Mouse (Mus musculus) kidney, adult 11 months (tissue): ENCODE results near the gene Cux1.

Experiments used
- DNase-seq: peaks from one replicate; pipeline ENCODE4 v3.0.0; 2022

Gene Cux1

DNA sequence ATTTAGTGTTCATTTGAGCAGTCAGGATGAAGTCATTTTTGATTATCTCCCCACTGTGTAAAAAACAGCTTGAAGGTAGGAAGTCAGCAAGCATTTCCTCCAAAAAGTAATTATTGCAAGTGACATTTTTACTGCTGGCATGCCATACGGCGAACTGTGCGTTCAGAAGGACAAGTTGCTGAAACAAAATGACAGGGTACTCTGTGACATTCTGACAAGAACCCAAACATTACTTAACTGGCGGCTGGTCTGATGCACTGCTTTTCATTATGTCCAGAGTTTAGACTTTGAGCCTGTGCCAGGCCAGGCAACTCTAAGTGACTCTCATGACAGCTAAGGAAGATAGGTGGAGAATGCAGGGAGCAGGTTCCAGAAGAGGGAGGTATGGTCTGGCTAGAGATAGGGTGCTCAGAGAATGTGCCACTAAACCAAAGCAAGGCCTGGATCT lies 274.3 kb downstream of the Cux1 start:
- peak; percentile 17 for DNase-seq

DNA sequence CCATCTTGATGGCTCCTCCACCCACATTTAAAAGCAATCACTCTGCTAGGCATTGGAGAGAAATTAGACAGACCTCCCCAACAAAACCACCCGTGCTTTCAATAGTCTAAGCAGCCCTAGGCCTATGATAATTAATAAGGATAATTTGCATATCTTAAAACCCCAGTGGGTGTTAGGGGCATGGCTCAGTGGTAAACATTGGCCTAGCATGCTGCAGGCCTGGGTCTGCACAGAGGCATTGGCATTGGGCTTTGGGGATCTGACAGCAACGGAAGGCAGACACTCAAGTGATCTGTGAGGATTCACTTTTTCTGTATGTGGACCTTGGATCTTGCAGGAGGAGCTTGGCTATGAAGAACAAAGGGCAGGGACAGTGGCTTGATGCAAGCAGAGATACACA lies 274.9 kb downstream of the Cux1 start:
- DNase-seq: peak; percentile 9

DNA sequence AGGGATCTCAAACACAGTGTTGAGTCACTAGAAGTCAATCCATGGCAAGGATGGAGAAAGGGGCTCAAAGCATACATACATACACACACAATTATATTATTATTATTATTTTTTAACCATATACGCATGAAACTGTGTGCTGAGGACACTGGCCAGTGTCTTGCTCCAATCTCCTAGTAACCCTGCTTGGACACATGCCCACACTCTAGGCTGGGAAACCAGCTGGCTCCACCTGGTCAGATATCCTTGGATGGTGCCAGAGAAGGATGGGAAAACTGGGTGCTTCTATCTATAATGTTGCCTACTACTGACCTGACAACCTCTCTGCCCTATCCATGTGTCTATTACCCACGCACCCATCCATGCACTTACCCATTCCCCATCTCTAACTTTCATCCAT lies 275.7 kb downstream of the Cux1 start:
- DNase-seq: no peak

DNA sequence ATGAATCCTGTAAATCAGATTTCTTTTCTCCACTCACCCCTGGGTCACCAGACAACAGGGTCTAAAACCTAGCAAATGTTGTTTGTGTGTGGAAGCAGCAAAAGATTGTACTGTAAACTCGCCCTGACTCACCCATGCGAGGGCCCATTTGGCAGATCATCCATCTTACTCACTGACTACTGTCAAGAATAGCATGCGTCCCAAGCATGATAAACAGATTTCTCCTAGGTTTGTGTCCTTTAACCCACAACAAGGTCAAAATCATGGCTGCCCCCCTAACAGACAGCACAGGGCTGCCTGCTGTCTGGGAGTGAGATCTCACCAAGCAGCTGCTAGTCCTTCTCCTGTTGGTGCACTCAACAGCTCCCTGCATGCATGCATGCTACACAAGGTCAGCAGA lies 277.5 kb downstream of the Cux1 start:
- no peak for DNase-seq

DNA sequence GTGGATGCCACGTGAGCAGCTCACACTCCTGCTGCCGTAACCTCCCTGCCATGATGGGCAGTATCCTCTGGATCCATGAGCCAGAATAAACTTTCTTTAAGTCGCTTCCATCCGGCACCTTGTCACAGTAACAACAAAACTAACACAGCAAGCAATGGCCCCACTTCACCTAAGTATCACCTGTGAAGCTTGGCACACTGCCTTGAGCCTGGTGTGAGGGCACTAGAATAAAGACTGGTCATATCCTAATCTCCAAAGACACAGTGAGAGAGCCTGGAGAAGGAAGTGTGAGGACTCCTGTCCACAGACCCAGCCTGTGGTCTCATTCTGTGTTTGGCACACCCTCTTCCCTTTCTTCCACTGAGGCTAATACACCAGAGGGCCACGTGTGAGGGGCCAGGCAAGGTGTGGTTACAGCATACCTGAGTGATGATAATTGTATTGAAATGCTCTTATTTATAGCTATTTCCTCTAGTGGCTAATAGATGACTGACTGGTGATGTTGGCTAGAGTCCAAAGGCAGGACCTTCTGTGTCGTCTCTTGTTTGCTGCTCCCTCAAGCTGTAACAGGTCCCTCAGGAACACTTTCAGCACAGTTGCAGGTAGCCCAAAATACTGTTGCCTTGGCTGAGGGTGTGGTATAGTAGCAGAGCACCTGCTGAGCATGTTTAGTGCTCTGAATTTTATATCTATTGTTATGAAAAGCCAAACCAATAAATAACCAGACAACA lies 278.8 kb downstream of the Cux1 start:
- DNase-seq: no peak

DNA sequence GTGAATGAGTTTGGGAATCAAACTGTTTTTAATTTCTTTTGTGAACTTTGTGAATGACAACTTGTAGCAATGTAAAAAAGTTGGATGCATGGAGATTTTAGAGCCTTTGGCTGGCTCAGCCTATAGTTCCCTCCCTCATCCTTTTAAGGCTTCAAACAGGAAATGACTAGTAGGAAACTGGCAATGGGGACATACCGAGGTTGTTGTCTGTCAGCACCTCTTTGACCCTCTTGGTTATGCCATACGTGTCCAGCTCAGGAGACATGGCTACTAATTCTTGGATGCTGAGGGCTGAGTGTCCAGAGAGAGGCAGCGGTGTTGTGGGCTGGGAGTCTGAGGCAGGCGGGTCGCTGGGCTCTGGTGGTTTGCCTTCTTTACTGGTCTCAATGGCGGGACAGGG lies 280.7 kb downstream of the Cux1 start:
- DNase-seq: no peak

DNA sequence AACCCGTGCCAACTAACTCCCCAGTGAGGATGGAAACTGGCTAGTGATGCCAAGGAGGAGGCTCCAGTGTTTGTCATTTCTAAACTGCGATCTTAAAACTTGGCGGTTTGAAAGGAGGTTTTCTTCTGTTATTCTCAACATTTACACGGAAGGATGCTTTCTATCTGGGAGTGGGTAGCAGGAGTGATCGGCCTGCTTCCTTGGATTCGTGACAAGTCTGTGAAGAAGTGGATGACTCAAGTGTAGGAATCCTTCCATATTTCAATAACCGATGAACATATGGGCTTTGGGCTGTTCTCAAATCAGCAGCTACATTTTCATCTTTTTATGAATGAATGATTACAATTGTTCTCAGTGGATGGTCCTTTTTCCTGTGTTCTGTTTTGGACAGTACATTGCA lies 282.2 kb downstream of the Cux1 start:
- DNase-seq: no peak

DNA sequence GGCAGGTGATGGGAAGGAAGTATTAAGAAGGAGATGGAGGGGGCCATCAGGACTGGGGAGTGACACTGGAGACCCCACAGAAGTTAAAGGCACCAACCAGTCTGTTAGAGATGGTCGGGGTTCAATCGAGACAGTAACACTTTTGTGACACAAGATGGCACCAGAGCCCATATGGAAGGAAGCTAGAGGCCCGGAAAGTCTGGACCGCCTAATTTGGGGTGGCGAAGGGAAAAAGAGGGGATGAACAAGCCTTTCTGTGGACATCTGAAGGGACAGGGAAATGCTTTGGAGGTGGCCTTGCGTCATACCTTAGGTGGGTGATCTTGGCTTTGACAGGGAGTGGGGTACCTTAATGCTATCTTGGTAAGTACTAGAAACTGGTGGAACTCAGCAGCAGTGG lies 285.9 kb downstream of the Cux1 start:
- DNase-seq: no peak

DNA sequence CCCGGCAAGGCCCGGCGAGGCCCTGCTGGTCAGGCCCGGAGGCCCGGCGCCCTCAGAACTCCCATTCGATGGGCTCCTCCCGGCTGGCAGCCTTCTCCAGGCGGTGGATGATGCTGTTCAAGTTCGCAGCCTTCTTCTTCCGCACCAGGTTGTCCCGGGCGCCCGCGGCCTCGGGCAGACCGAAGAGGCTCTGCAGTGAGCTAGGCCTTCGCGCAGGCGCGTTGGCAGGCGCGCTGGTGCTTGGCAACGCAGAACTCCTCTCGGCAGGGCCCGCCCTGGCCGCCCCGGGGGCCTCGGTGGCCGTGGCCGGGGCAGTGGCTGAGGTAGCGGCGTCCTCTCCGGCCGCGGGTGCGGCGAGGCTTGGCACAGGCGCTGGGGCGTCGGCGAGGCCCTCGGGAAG lies 292.6 kb downstream of the Cux1 start:
- no peak for DNase-seq

DNA sequence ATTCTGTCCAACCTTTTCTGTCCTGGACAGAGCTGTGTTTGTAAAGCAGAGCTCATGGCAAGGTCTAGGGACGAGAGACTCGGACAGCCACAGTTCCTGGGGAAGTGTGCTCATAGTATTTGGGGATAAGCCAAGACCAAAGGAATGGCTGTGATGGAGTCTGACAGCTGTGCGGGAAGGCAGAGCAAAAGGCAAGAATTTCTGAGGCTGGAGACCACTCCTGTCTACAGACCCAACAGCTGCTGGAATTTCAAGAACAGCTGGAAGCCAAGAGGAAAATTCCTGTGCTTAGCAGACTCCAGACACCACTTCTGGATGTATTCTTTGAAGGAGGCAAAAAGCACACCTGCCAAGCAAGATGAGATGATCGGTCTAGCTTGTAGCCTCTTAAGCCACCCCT lies 297.4 kb downstream of the Cux1 start:
- no peak for DNase-seq

DNA sequence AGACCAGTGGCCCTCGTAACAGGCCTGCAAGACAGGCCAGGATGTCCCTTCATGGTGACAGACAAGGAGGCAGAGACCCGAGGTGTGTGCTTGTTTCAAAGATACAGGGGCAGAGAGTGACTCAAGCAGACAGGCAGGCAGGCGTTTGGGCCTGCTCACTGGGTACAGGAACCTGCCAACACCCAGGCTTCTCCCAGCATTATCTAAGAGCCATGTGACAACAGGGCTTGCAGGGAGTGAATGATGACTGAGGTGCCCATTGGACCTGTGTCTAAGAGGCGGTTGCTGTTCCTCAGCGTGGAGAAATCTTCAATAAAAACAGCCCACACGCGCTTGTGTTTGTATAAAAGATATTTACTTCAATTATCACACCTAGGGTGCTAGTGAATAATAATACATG lies 301.2 kb downstream of the Cux1 start:
- no peak for DNase-seq

DNA sequence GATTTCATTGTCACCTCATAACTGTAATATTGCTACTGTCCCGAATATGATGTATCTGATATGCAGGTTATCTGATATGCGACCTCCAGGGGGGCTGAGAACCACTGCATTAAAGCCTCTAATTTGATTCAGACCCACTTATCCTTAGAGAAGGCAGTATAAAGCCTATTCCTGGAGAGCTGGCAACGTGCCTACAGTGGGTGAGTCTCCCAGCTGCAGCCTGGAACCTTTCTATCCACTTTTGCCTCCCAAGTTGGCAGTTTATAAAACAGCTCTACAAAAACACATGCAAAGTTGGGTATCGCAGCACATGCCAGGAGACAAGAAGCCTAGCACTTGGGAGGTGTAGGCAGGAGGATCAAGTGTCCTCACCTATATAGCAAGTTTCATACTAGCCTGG lies 303.9 kb downstream of the Cux1 start:
- no peak for DNase-seq

DNA sequence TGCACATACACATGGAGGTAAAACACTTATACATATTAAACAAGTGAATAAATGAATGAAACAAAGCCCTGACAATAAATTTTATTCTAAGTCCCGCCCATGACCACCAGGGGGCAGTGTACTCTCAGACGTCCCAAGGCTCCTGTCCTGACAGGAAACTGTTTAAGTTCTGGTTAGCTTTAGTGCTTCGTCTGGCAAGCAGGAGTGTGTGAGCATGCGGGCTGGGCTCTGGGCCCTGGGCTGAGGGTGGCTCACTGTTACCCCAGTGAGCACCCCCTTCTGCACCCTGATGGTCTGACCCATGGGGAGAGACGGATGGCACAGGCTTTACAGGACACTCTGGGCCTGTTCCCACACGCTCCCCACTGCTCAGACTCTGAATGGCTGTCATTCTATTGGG lies 308.4 kb downstream of the Cux1 start:
- DNase-seq: peak; percentile 21

DNA sequence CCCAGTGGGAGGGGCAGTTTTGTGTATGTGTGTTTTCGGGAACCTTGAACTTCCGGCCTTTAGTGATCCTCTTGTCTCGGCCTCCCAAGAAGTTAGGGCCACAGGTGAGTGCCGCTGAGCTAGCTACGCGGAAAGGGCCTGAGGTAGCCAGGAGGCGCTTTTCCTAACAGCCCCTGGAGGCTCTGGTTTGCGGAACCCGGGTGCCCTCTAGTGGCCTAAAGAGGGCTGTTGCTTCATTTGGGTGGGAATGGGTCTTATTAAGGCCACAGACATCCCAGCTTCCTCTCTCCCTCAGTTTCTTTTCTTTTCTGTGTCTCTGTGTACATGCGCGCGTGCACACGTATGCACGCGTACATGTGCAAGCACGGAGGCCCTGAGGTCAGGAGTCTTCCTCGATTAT lies 314.4 kb downstream of the Cux1 start:
- peak; percentile 55 for DNase-seq

DNA sequence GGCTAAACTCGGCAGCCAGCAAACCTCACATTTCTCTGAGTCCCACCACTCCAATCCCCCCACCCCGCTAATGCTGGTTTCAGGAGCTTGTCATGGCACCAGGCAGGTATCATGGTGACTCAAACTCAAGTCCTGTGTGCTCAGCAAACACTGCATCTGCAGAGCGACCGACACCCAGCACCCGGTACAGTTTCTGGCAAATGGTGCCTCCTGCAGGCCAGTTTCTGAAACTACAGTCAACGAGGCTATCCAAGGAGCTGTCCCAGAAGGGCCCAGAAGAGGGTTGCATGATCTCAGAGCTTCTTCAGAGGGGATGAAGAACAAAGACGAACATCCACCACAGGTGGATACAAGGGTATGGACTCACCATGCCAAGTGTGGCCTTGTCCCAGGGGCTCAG lies 316.3 kb downstream of the Cux1 start:
- DNase-seq: no peak

DNA sequence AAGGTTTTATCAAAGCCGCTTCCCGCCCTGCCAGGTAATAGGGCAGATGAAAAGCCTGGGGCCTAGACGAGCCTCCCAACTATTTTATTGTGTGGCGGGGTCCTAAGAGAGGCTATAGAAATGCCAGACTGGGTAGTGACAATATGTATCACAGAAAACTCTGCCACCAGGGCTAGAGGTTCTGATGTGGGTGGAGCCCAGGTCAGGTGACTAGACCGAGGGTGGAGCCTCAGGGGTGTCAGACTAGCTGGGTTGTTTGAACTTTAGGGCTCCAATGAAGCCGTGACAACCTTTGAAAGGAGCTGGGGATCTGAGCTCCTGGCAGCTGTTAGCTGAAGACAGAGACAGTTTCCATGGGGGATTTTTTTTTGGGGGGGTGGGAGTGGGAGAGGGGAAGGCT lies 318.8 kb downstream of the Cux1 start:
- DNase-seq: no peak

DNA sequence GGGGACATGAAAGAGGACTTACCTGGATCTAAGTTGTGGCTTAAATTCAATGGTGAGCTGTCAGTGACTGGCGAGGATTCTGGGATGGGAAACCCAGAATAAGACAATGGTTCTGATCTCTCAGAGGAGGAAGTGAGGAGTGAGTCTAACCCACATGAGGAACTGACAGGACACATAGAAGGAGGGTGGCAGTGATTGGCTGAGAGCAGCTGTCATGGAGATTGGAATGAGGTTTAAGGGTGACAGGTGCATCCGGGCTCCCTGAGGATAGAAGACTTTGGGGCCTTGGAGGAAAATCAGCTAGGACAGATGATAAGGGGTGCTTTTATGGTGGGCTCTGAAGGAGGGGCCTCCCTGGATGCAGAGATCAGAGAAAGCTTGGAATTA lies 320.8 kb downstream of the Cux1 start, which contains the start of gene Sh2b2:
Gene Sh2b2 (minus strand): TSS at position 105 of the 387 bp plus-strand sequence.
- DNase-seq: no peak

DNA sequence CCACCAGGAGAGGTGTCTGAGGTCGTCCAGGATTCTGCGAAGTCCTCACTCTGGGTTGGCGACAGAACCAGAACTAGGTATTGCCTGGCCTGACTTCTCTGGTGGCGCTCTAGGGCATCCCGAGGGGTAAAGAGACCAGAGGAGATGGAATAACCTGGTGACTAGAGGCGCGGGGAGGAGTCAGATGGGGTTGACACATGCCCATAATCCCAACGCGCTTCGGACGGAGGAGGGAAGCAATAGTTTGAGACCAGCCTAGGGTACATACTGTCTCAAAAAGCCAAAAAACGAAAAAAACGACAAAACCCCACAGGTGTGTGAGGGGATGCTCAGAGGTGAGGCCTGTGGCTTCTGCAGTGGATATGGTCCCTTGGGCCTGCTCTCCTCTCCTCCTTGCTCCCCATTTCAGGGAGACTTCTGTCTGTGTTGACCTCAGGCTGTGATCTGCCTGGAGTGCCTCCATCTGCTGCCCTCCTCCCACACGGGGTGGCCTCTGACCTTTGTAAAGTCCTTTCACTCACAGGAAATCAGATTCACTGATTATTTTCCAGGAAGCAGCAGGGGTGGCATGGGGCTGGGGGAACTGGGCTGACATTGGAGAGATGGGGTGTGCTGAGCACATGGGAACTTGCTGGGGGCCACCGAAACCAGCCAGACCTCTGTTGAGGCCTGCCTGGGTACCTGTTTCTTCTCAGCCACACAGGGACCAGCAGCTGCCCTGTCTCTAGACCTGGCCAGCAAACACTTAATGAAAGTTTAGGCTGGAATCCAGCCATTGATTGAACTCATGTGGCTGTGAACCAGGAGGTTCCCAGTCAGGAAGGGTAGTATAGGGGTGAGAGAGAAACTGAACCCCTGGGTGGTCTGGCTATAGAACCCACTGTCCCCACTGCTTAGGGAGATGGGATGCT lies 321.5 kb downstream of the Cux1 start:
- DNase-seq: no peak

DNA sequence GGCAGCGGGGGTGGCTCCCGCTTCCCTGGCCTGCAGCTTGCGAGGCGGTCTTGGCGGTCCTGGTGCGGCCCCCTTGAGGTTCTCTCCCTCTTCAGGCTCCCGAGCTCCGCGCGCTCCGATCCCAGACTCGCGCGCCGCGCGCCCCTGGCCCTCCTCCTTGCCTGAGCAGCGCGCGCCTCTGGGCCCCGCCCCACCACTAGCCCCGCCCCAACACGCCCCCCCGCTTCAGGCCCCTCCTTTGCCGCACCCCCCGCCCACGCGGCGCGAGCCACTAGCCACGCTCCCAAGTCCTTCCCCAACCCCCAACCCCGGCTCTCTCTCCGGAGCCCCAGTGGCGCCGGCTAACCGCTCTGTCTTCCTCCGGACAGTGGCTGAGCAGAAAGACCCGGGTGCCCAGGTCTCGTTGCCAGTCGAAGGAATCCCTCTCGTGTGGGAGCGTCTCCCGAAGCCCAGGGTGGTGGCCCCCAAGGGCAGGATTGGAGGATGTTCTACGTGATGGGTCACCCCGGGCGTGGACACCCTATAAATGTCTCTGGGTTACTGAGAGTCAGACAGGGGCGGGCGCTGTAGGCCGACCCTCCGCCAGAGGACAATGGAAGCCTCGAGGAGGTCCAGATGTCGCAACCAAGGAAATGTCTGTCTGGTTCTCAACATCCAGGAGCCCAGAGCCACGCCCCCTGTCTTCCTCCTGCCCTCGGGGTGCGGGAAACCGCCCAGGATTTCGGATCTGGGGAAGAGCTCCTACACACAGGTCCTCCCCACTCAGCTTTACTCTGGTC lies 322.3 kb downstream of the Cux1 start:
- DNase-seq: peak; percentile 60

DNA sequence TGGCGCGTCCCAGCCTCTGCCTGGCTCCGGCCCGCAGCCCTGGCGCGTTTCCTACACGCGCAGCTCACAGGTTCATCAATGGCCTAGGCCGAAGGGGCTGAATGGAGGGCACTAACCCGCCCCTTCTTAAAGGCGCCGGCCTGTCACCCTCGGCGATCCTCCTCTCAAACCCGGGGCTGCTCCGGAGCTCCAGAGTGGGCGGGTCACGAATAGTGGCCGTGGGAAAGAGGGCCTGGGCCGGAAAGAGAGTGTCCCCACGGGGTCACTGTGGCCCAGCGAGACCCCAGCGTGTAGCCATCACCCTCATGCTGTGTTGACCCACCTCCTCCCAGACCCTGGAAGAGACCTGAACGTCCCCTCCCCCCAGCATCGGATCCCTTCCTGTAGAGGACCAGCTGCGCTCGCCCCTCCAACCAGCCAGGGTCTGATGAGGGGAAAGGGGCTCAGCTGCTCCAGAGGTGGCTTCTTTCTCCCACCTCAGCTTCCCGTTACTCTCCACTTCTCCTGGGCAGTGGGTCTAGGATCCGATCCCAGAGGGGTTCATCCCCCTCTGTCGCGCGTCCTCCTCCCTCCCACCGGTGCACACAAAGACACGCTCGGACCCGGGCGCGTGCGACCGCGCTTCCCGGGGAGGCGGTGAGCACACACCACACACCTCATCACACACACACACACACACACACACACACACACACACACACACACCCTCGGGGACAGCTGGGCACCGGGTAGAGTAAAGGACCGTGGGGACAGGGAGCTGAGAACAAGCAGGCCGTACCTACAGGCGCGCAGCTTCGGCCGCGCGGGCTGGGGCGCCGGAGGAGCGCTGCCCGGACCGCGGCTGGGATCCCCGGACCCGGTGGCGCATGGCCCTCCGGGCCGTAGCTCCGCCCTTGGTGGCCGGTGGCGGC lies 323.2 kb downstream of the Cux1 start:
- no peak for DNase-seq

DNA sequence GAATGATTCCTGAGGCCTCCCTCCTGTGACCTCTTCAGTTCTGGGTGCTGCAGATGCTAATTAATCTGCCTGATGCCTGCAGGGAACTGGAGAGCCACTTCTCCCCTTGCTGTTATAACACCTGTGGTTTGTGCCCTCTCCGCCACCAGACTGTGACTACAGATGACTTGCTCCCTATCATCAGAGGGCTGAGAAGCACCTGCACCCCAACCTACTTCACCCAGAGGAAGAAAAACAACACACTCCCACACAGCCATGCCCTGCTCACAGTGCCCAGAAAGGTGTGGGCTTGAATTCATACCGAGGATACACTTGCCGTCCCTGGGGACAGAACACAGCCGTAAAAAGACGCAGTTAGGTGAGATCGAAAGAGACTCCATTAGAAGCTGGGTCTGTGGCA lies 326.1 kb downstream of the Cux1 start:
- DNase-seq: no peak

DNA sequence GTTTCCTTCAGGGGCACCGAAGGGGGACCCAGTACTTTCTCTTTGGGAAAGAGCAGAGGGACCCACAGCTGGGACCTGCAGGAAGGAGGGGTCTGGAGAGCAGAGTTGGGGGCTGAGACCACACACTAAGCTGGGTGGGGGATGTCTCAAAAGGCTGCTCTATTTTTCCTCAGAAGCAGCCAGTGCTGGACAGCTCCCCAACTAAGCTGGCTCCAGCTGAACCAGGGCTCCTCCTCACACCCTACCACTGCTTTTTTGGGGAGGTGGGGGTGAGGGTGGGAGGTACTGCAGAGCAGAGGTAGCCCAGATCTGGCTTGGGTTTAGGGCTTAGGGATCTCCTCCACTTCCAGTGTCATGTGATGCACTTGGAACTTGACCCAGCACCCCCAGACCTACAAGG lies 326.9 kb downstream of the Cux1 start:
- no peak for DNase-seq
